In the genomic region with DNA sequence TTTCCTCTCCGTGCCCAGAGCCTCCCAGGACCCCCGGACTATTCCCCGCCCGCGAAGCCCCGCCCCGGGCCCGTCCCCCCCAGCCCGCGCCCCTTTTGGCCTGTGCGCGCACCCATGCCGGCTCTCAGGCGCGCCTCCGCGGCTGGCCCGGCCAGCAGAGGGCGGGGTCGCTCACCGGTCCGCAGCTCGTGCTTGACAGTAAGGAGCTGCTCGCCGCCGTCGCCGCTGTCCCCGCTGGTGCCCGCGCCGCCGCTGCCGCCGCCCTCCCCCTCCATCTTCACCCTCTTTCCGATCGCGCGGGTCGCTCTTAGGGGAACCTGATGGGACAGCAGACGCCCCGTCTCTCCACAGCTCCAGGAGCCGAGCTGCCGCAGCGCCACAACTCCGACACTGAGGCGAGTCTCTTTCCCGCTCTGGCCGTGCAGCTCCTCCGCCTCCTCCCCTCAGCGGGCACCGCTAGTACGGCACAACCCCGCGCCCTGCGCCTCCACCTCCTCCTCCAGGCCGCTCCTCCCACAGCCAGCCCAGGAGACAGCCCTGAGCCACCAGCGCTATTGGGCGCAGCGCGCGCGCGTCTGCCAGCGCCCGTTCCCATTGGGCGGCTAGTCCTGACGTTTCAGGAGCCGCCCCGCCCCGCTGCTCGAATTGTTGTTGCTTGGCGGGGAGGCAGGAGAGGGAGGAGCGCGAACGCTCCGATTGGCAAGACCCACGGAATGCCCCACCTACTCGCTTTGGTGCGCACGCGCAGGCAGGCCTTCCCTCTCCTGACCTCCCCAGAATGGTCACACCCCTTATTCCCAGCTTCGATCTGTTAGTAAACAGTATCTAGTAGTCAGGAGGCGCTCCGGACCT, we compare ENCODE assay signal across 8 mouse cellular contexts. TPM values are rescaled to one million over a fixed set of nuclear protein-coding genes. Genes with fewer than 3 reads are reported as not detected.
DNase-seq lines count a peak whose midpoint lies in the region; ATAC-seq lines count a peak whose summit lies in the region.

No protein-coding gene starts in this region.

- peak overlapping the region; percentile 54 for H3K9ac ChIP-seq in intestine, embryonic 14.5 days (ENCODE audit: low read length)

- no peaks in the 10 kb centered on the region for H3K9me3 ChIP-seq in intestine, embryonic 14.5 days (ENCODE audit: control insufficient read depth, low read length)

- intact Hi-C loops in left cerebral cortex, postnatal 14 days (cut with DNase I) = loop anchor here (2.0 to 5.0 kb wide), 2 partner anchors 47 to 116 kb away; no protein-coding TSS in a partner anchor

- peaks cover 3% of the 10 kb centered on the region; the same call in 1 of the 2 replicates for H3K4me1 ChIP-seq in intestine, embryonic 14.5 days (replicated peaks; ENCODE audit: control insufficient read depth, insufficient read depth, low read length)

- H3K27ac ChIP-seq in intestine, embryonic 14.5 days (ENCODE audit: low read depth) = peak overlapping the region; percentile 89

- under 1% methylated on average over 72 of the region's 85 CpGs for WGBS in intestine, embryonic 14.5 days

- H3K36me3 ChIP-seq in intestine, embryonic 14.5 days (ENCODE audit: control insufficient read depth, insufficient read depth, low read length) = no peaks in the 10 kb centered on the region

- H3K4me3 ChIP-seq in intestine, embryonic 14.5 days (ENCODE audit: low read depth, low read length) = peak overlapping the region; percentile 46

- peak overlapping the region; percentile 66 for H3K4me2 ChIP-seq in intestine, embryonic 14.5 days (ENCODE audit: low read length)

- no peaks in the 10 kb centered on the region for H3K27me3 ChIP-seq in intestine, embryonic 14.5 days (replicated peaks; ENCODE audit: control insufficient read depth, insufficient read depth, low read length)

- DNase-seq in adrenal gland, adult 18-20 months (ENCODE audit: low spot score in 2 of 2) = peak; percentile 96 to 98
- DNase-seq in embryo, embryonic 11 days = peak; percentile 100
- DNase-seq in gastrocnemius, postnatal 25 days = peak; percentile 100
- peak; percentile 96 for DNase-seq in intestine, embryonic 14.5 days (ENCODE audit: low spot score)
- DNase-seq in left cerebral cortex, postnatal 14 days (ENCODE audit: low spot score in 2 of 2) = peak; percentile 99 to 100
- peak; percentile 100 for DNase-seq in mesoderm, embryonic 11.5 days (ENCODE audit: low read depth, low spot score)
- DNase-seq in right cerebral cortex, postnatal 36 days (ENCODE audit: low spot score in 2 of 2) = peak; percentile 99
- peak; percentile 100 for DNase-seq in yolk sac, embryonic 10.5 days (ENCODE audit: low spot score)

- peak; percentile 100 for ATAC-seq in intestine, embryonic 14.5 days (replicated peaks; ENCODE audit: low FRiP score, low TSS enrichment, low read depth)

RNA-seq across cellular contexts. Expression of gene Rps6ka5, which starts 2.0 kb away (rescaled TPM):
- 1 to 10 TPM; 2.9 to 6.5 TPM for total RNA-seq in adrenal gland, adult 18-20 months (2021)
- 1 to 10 TPM; 9.5 to 9.8 TPM for total RNA-seq in gastrocnemius, postnatal 25 days (2021)
- 3.2 and 4.8 TPM in 2 replicates for polyA plus RNA-seq in intestine, embryonic 14.5 days (2014; fragmentation: Nextera tagmentation; extraction: Ambion mirVana)
- total RNA-seq in left cerebral cortex, postnatal 14 days (2021) = 10 to 100 TPM; 13.2 to 17.8 TPM

RNA-seq across cellular contexts. Expression of gene Dglucy, which starts 54.0 kb away (rescaled TPM):
- 10 to 100 TPM; 20.5 to 24.8 TPM for total RNA-seq in adrenal gland, adult 18-20 months (2021)
- 10 to 100 TPM; 11.5 to 12.3 TPM for total RNA-seq in gastrocnemius, postnatal 25 days (2021)
- 1.5 and 2.4 TPM in 2 replicates for polyA plus RNA-seq in intestine, embryonic 14.5 days (2014; fragmentation: Nextera tagmentation; extraction: Ambion mirVana)
- total RNA-seq in left cerebral cortex, postnatal 14 days (2021) = 1 to 10 TPM; 6.5 to 6.7 TPM

Comparison
In these comparisons a context has a peak if more than half of its experiments do, and no peak if none do; other contexts are left out.
1. Peak in every context shown above with its lines: DNase-seq, ATAC-seq, H3K4me3 ChIP-seq and H3K27ac ChIP-seq.